Mouse (Mus musculus): Measurements from ENCODE around the gene Gm10436. TPM values are rescaled to one million over a fixed set of nuclear protein-coding genes. Genes with fewer than 3 reads are reported as not detected.
"Not testable (repeated sequence)": the region's sequence is repeated elsewhere in the genome, so short reads cannot be mapped to it uniquely, and the experiment has no call there.

The Gm10436 gene
- not detected in 2 replicates for polyA plus RNA-seq (2015; fragmentation: Nextera tagmentation; extraction: Ambion mirVana)

DNA sequence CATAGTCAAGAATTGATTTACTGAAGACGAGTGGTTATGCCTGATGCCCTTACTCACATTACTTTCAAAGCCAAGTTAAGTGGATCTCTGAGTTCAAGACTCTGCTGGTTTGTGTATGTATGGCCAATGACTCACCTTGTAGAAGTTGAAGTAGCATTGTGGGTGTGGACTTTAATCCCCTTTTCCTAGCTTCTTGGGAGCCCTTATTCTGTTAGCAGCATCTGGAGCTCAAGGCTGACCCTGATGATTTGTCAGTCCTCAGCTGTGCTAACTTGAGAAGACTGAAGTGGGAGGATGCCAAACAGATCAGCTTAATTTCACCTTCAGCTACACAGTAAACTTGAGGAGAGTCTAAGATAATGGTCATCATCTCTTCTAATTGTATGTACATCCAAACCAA lies at the start of gene Gm10436:
Gm10436 (minus strand) TSS at position 101 of the 400 bp plus-strand sequence.
- 81% methylated on average over 1 of the region's 1 CpGs for WGBS
- not testable (repeated sequence) for H3K36me3 ChIP-seq (ENCODE audit: control insufficient read depth, insufficient read depth); H3K4me3 ChIP-seq (ENCODE audit: low read depth, low read length); H3K4me2 ChIP-seq (replicated peaks; ENCODE audit: low read depth); H3K4me1 ChIP-seq (replicated peaks; ENCODE audit: control insufficient read depth, insufficient read depth, low read length); ATAC-seq; H3K9me3 ChIP-seq (ENCODE audit: control insufficient read depth); H3K27ac ChIP-seq (ENCODE audit: low read depth, low read length); H3K27me3 ChIP-seq (replicated peaks; ENCODE audit: control insufficient read depth, insufficient read depth, low read length); H3K9ac ChIP-seq (ENCODE audit: low read depth, low read length)

DNA sequence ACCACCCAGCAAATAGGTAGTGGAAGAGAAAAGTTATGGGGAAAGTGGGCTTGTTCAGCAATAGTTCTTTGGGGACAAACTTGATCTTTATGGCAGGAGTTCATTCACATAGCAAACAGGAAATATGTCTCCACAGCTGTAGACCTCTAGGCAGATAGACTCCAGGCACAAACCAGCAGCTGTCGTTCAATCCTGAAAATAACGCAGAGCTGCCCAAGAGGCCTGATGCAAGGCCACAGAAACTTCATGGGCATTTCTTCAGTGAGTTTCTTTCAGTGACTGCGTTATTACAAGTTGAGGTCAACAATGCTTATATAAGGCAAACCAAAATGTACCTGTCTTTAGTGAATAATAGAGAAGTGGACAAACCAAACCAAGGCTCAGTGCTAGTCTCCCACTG lies 37.5 kb upstream of the Gm10436 start:
- H3K4me3 ChIP-seq (ENCODE audit: low read depth, low read length), result no peak overlapping the region
- no peak for TF ChIP-seq CTCF (IDR thresholded peaks at IDR 0.05; ENCODE audit: low read depth)
- no peaks in the 10 kb centered on the region for H3K36me3 ChIP-seq (ENCODE audit: control insufficient read depth, insufficient read depth)
- no peaks in the 10 kb centered on the region for H3K27me3 ChIP-seq (replicated peaks; ENCODE audit: control insufficient read depth, insufficient read depth, low read length)
- no peak overlapping the region for H3K4me2 ChIP-seq (replicated peaks; ENCODE audit: low read depth)
- WGBS, result 83% methylated on average over 3 of the region's 3 CpGs
- no peaks in the 10 kb centered on the region for H3K9me3 ChIP-seq (ENCODE audit: control insufficient read depth)
- H3K27ac ChIP-seq (ENCODE audit: low read depth, low read length), result no peak overlapping the region
- ATAC-seq, result no peak
- H3K4me1 ChIP-seq (replicated peaks; ENCODE audit: control insufficient read depth, insufficient read depth, low read length), result no peaks in the 10 kb centered on the region
- no peak overlapping the region for H3K9ac ChIP-seq (ENCODE audit: low read depth, low read length)

DNA sequence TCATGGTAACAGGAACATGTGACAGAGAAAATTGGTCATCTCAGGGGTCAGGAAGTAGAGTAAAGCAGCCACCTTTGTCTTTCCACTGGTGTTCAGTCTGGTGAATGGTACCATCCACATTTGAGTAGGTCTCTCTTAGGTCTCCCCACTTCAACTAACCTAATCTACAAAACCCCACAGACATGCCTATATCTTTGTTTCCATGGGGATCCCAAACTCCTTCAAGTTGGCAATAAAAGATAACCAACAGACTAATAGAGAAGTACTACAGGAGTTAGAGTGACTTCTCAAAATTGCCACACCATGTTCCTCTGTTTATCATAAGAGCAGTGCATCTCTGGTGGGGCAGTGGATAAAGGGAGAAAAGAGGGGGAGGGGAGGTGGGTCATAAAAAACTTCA lies 36.2 kb upstream of the Gm10436 start:
- H3K4me3 ChIP-seq (ENCODE audit: low read depth, low read length); H3K4me1 ChIP-seq (replicated peaks; ENCODE audit: control insufficient read depth, insufficient read depth, low read length); H3K27me3 ChIP-seq (replicated peaks; ENCODE audit: control insufficient read depth, insufficient read depth, low read length); H3K36me3 ChIP-seq (ENCODE audit: control insufficient read depth, insufficient read depth); H3K9me3 ChIP-seq (ENCODE audit: control insufficient read depth); H3K27ac ChIP-seq (ENCODE audit: low read depth, low read length); H3K4me2 ChIP-seq (replicated peaks; ENCODE audit: low read depth); H3K9ac ChIP-seq (ENCODE audit: low read depth, low read length); ATAC-seq: not testable (repeated sequence)

DNA sequence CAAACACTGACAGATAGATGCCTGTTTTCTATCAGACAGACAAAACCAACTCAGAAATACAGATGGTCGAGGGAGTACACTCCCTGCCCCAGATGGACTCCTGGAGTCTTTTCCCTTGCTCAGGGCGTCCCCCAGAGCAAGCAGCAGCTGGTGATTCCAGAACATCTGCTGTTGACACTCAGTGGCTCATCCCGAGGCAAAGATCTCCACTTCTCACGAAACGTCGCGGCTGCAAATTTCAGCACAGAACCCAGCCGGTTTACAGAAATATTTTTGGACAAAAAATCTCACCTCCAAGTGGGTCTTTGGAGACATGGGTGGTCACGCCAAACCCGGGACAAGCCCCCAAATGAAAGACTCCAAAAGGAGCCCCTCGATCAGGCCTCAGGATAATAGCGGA lies 32.7 kb upstream of the Gm10436 start:
- H3K27me3 ChIP-seq (replicated peaks; ENCODE audit: control insufficient read depth, insufficient read depth, low read length), result no peaks in the 10 kb centered on the region
- WGBS, result 81% methylated on average over 12 of the region's 12 CpGs
- H3K27ac ChIP-seq (ENCODE audit: low read depth, low read length), result no peak overlapping the region
- H3K9me3 ChIP-seq (ENCODE audit: control insufficient read depth), result no peaks in the 10 kb centered on the region
- TF ChIP-seq CTCF (IDR thresholded peaks at IDR 0.05; ENCODE audit: low read depth), result no peak
- ATAC-seq, result no peak
- H3K4me3 ChIP-seq (ENCODE audit: low read depth, low read length), result no peak overlapping the region
- H3K9ac ChIP-seq (ENCODE audit: low read depth, low read length), result no peak overlapping the region
- no peaks in the 10 kb centered on the region for H3K4me1 ChIP-seq (replicated peaks; ENCODE audit: control insufficient read depth, insufficient read depth, low read length)
- H3K36me3 ChIP-seq (ENCODE audit: control insufficient read depth, insufficient read depth), result no peaks in the 10 kb centered on the region
- H3K4me2 ChIP-seq (replicated peaks; ENCODE audit: low read depth), result no peak overlapping the region

DNA sequence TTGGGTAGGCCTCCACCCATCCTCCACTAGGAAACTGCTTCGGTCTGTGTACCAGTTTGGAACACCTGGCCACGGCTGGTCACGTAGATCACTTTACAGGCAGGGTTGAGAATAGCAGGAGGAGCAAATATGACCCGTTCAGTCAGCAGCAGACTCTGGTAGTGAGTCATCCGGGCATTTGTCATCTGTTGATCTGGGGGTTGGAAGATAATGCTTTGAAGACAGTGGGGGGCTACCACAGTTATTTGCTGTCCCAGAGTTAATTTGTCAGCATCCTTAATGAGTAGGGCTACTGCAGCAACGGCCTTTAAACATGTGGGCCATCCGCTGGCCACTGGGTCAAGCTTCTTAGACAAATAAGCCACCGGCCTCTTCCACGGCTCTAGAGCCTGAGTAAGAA lies 29.6 kb upstream of the Gm10436 start:
- H3K27ac ChIP-seq (ENCODE audit: low read depth, low read length); H3K4me2 ChIP-seq (replicated peaks; ENCODE audit: low read depth); H3K36me3 ChIP-seq (ENCODE audit: control insufficient read depth, insufficient read depth); H3K4me1 ChIP-seq (replicated peaks; ENCODE audit: control insufficient read depth, insufficient read depth, low read length); H3K9ac ChIP-seq (ENCODE audit: low read depth, low read length); H3K9me3 ChIP-seq (ENCODE audit: control insufficient read depth); H3K27me3 ChIP-seq (replicated peaks; ENCODE audit: control insufficient read depth, insufficient read depth, low read length); ATAC-seq; H3K4me3 ChIP-seq (ENCODE audit: low read depth, low read length): not testable (repeated sequence)
- 85% methylated on average over 9 of the region's 9 CpGs for WGBS

DNA sequence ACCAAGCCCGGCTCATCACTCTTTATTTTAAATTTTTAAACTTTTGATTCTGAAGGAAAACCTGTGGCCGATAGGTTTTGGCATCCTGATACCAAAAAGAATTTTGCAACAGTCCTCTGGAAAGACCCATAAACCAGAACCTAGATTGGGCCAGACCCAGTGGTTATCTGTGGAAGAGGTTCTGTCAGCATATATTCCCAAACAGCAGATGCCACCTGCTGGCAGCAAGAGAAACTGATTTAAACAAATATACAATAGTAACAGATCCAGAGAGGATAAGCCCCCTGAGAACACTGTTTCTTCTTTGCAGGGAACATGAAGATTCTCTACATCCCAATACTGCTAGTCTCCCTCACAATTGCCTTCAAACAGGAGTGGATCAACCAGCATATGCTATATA lies 20.9 kb upstream of the Gm10436 start:
- H3K9me3 ChIP-seq (ENCODE audit: control insufficient read depth), result no peaks in the 10 kb centered on the region
- H3K27me3 ChIP-seq (replicated peaks; ENCODE audit: control insufficient read depth, insufficient read depth, low read length), result no peaks in the 10 kb centered on the region
- H3K27ac ChIP-seq (ENCODE audit: low read depth, low read length), result no peak overlapping the region
- 89% methylated on average over 2 of the region's 2 CpGs for WGBS
- H3K36me3 ChIP-seq (ENCODE audit: control insufficient read depth, insufficient read depth), result no peaks in the 10 kb centered on the region
- no peak overlapping the region for H3K4me3 ChIP-seq (ENCODE audit: low read depth, low read length)
- no peak for ATAC-seq
- no peaks in the 10 kb centered on the region for H3K4me1 ChIP-seq (replicated peaks; ENCODE audit: control insufficient read depth, insufficient read depth, low read length)
- no peak for TF ChIP-seq CTCF (IDR thresholded peaks at IDR 0.05; ENCODE audit: low read depth)
- H3K4me2 ChIP-seq (replicated peaks; ENCODE audit: low read depth), result no peak overlapping the region
- H3K9ac ChIP-seq (ENCODE audit: low read depth, low read length), result no peak overlapping the region

Other genes starting within 250 kb of the Gm10436 start
- not detected in 2 replicates for gene Gm2042, start 228.0 kb downstream of the Gm10436 start, polyA plus RNA-seq (2015; fragmentation: Nextera tagmentation; extraction: Ambion mirVana)
- not detected in 2 replicates for gene Gm2075, start 170.3 kb downstream of the Gm10436 start, polyA plus RNA-seq (2015; fragmentation: Nextera tagmentation; extraction: Ambion mirVana)
- not detected in 2 replicates for gene Gm6803, start 163.3 kb downstream of the Gm10436 start, polyA plus RNA-seq (2015; fragmentation: Nextera tagmentation; extraction: Ambion mirVana)
- gene Gm2056, start 155.1 kb downstream of the Gm10436 start, polyA plus RNA-seq (2015; fragmentation: Nextera tagmentation; extraction: Ambion mirVana), result not detected in 2 replicates
- not detected in 2 replicates for gene Gm16368, start 98.4 kb downstream of the Gm10436 start, polyA plus RNA-seq (2015; fragmentation: Nextera tagmentation; extraction: Ambion mirVana)
- not detected in 2 replicates for gene Gm8332, start 68.0 kb upstream of the Gm10436 start, polyA plus RNA-seq (2015; fragmentation: Nextera tagmentation; extraction: Ambion mirVana)
- not detected in 2 replicates for gene Gm5662, start 92.4 kb upstream of the Gm10436 start, polyA plus RNA-seq (2015; fragmentation: Nextera tagmentation; extraction: Ambion mirVana)
- not detected in 2 replicates for gene Gm5039, start 141.9 kb upstream of the Gm10436 start, polyA plus RNA-seq (2015; fragmentation: Nextera tagmentation; extraction: Ambion mirVana)
- gene Adck1, start 178.4 kb upstream of the Gm10436 start, polyA plus RNA-seq (2015; fragmentation: Nextera tagmentation; extraction: Ambion mirVana), result 10.9 and 11.4 TPM in 2 replicates

All from intestine, postnatal 0 days (tissue).